Mouse (Mus musculus) limb, embryonic 13.5 days (tissue): ENCODE results near the gene E030018B13Rik. TPM values are rescaled to one million over a fixed set of nuclear protein-coding genes. Genes with fewer than 3 reads are reported as not detected.

Source experiments
- ATAC-seq: fragments of 200-750 bp; cut with Nextera tagmentation; 2 replicates; pipeline ENCODE4 v1.8.0; 2017; ENCODE audit warnings: low read depth, moderate number of reproducible peaks, moderate TSS enrichment; ENCODE audit not compliant: low FRiP score
- H3K27ac ChIP-seq: fragments of 300-500 bp; sonication (generic); 2 replicates; pipeline ENCODE4 v1.5.1; 2015; ENCODE audit warnings: inconsistent platforms, mild to moderate bottlenecking, moderate library complexity
- H3K27me3 ChIP-seq: fragments of 300-500 bp; sonication (generic); 2 replicates; pipeline ENCODE4 v1.6.1; 2015; ENCODE audit warnings: mild to moderate bottlenecking, inconsistent platforms
- H3K36me3 ChIP-seq: fragments of 300-500 bp; sonication (generic); 2 replicates; pipeline ENCODE4 v1.6.1; 2015; ENCODE audit warnings: inconsistent platforms, mild to moderate bottlenecking, moderate library complexity
- H3K4me1 ChIP-seq: fragments of 300-500 bp; sonication (generic); 2 replicates; pipeline ENCODE4 v1.6.1; 2015; ENCODE audit warnings: inconsistent platforms
- H3K4me2 ChIP-seq: fragments of 300-500 bp; sonication (generic); replicated peaks from 2 replicates; pipeline ENCODE4 v1.6.1; 2015; ENCODE audit warnings: inconsistent platforms, mild to moderate bottlenecking, moderate library complexity
- H3K4me3 ChIP-seq: fragments of 300-500 bp; sonication (generic); 2 replicates; pipeline ENCODE4 v1.5.1; 2015; ENCODE audit warnings: moderate library complexity, mild to moderate bottlenecking, inconsistent platforms
- H3K9ac ChIP-seq: fragments of 300-500 bp; sonication (generic); 2 replicates; pipeline ENCODE4 v1.6.1; 2015; ENCODE audit warnings: mild to moderate bottlenecking, inconsistent platforms
- H3K9me3 ChIP-seq: fragments of 300-500 bp; sonication (generic); 2 replicates; pipeline ENCODE4 v1.6.1; 2016; ENCODE audit warnings: inconsistent platforms
- WGBS: fragments of 180-500 bp; shearing (Covaris S2); methylation state at CpG from one replicate; pipeline ENCODE4 v1.1.7; 2015; 5-methylcytosine and 5-hydroxymethylcytosine counted together
- polyA plus RNA-seq: library from polyadenylated mRNA; unstranded; fragments of >200 nt; fragmentation: Nextera tagmentation; extraction: Ambion mirVana; gene quantifications from 2 replicates; pipeline ENCODE4 v1.2.1, GENCODE M21; 2015

The E030018B13Rik gene
- polyA plus RNA-seq, 1 experiment from 2014 or later = 0.14 TPM

DNA sequence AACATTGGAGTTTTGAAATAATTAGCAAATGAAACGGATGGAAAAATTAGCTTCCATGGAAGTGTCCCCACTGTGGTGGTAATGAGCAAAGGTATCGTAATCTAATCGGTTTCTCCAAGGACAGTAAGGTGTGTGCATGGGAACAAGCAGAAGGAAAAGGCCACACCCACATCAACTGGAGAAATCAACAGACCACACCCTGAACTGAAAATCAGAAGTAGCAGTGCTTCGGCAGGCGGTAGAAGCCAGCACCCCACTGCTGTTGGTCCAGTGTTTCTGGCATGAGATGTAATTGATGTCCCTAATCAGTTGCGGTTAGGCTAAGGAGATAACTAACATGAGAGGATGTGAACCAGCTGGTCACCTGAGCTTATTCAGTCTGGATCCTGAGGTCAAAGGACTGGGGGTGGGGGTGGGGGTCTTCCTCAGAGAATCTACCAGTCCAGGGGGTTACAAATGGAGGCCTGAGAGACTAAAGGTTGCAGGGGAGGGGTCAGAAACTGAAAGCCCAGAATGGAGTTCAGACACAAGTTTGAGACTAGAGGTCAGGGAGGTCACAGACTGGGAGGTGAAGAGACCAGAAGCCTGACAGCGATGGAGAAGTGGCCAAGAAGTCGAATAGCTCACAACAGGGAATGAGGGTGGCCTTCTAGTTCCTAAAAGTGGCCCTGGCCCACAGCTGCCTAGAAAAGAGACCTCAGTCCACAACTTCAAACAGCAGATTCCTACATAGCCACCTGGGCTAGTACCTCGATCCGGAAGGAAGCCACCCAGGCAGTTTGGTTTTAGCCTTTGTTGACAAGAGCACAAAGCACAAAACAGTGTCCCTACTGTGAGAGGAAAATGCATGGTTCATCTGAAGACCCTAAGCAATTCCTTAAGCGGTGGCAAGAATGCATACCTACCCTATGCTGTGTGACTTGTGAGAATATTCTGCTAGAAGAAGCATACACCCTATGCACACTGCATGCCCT lies 31.1 kb downstream of the E030018B13Rik start:
- no peaks in the 10 kb centered on the region for H3K9me3 ChIP-seq
- no peaks in the 10 kb centered on the region for H3K27me3 ChIP-seq
- no peaks in the 10 kb centered on the region for H3K36me3 ChIP-seq
- H3K4me3 ChIP-seq = no peak overlapping the region
- H3K27ac ChIP-seq = no peak overlapping the region
- H3K4me2 ChIP-seq = no peak overlapping the region
- no peak for ATAC-seq
- no peaks in the 10 kb centered on the region for H3K4me1 ChIP-seq
- WGBS = 59% methylated on average over 11 of the region's 11 CpGs
- no peak overlapping the region for H3K9ac ChIP-seq

GRCm38 (mm10) chr7:63949176-63949575 lies 32.5 kb downstream of the E030018B13Rik start:
- Histone ChIP-seq H3K27ac (no peak overlapping the region), H3K9me3 (no peaks in the 10 kb centered on the region), H3K36me3 (no peaks in the 10 kb centered on the region), H3K4me3 (no peak overlapping the region), H3K9ac (no peak overlapping the region), H3K4me2 (no peak overlapping the region), H3K27me3 (no peaks in the 10 kb centered on the region), H3K4me1 (no peaks in the 10 kb centered on the region)
- 47% methylated on average over 3 of the region's 3 CpGs for WGBS
- ATAC-seq = no peak

DNA sequence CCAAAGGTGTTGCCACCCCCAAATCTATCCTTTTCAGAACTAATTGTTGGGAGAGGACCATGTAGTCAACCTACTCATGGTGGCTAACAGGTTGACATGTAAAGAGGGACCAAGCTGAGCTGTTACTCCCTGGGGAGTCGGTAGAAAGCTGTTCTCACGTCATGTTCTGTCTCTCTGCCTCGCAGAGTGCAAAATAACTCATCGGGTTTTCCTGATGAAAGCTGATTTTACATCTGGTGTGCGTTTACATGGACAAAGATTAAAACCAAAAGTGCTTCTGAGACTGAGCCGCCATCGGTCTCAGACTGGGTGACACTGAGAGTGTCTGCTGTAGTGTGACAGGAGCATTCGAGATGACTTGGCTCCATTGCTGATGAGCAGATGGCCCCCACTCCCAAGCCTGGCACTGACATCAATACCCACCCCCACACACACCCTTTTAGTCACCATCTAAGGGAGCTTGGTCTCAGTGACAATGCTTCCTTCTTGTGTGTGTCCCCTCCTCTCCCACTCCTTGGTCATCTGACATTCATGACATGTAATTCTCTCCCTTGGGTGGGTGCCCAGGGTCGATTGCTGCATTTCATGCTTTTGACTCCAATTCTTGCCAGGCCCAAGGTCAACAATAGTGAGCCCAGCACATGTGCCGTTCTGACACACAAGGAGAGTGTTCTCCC lies 34.4 kb downstream of the E030018B13Rik start:
- H3K9ac ChIP-seq = no peak overlapping the region
- no peak for ATAC-seq
- no peaks in the 10 kb centered on the region for H3K9me3 ChIP-seq
- 59% methylated on average over 10 of the region's 10 CpGs for WGBS
- no peak overlapping the region for H3K4me3 ChIP-seq
- no peaks in the 10 kb centered on the region for H3K4me1 ChIP-seq
- no peak overlapping the region for H3K27ac ChIP-seq
- H3K36me3 ChIP-seq = no peaks in the 10 kb centered on the region
- no peaks in the 10 kb centered on the region for H3K27me3 ChIP-seq
- H3K4me2 ChIP-seq = no peak overlapping the region

DNA sequence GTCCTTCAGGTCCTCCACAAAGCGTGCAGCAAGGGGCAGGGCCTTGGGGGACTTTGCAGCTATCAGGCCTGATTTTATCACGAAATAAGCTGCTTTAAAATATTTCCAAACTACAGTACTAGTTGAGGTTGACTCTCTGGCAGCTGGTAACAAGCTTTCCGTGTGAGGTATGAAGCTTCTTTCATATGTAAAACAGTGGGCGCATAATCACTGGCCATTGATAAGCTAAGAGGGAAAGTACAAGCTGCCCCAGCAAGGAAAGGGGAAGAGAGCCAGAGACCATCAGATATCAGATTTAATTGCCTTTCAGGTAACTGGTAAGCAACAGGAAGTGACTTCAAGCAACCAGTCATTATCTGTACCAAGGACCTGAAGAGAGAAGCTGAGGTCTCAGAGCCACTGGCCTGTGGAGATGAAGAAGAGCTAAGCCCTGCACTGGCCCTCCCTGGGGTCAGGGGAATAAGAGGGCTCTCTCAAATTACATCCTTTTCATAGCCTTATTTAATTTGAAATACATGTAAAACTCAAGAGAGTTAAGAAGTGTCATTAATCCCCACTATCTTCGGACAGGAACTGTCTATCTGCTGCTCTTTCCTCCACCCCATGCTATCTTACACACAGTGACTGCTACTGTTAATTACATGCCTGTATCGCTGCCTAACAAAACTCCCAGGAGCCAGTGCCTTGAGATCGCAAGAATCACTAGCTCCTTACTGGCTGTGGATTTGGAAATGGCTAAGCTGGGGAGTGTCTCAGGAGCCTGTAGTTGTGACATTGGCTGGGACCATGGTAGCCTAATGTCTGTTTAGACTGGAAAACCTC lies 35.6 kb downstream of the E030018B13Rik start:
- no peaks in the 10 kb centered on the region for H3K27me3 ChIP-seq
- no peak overlapping the region for H3K4me3 ChIP-seq
- 70% methylated on average over 7 of the region's 7 CpGs for WGBS
- no peak overlapping the region for H3K27ac ChIP-seq
- H3K4me2 ChIP-seq = no peak overlapping the region
- no peaks in the 10 kb centered on the region for H3K9me3 ChIP-seq
- H3K36me3 ChIP-seq = no peaks in the 10 kb centered on the region
- ATAC-seq = no peak
- H3K4me1 ChIP-seq = no peaks in the 10 kb centered on the region
- no peak overlapping the region for H3K9ac ChIP-seq

DNA sequence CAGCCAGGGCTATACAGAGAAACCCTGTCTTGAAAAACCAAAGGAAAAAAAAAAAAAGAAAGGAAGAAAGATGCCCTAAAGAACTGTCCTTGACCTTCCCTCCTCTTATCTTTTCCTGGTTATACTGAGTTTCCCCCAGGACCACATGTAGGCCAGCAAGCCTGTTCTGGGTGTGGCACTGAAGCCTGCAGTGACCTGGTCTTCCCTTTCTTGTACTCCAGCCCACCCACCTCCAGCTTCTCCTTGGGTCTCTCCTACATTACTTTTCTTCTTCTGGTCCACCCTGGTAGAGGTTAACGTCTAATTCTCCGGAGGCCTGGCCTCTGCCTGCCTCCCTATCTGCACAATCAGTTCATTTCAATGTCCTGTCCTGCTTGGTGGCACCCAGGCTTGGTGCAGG lies 38.8 kb downstream of the E030018B13Rik start:
- WGBS = 90% methylated on average over 2 of the region's 2 CpGs
- no peaks in the 10 kb centered on the region for H3K36me3 ChIP-seq
- no peak overlapping the region for H3K9ac ChIP-seq
- H3K4me2 ChIP-seq = no peak overlapping the region
- H3K9me3 ChIP-seq = no peaks in the 10 kb centered on the region
- ATAC-seq = no peak
- H3K4me3 ChIP-seq = no peak overlapping the region
- H3K27me3 ChIP-seq = no peaks in the 10 kb centered on the region
- H3K4me1 ChIP-seq = no peaks in the 10 kb centered on the region
- H3K27ac ChIP-seq = no peak overlapping the region

DNA sequence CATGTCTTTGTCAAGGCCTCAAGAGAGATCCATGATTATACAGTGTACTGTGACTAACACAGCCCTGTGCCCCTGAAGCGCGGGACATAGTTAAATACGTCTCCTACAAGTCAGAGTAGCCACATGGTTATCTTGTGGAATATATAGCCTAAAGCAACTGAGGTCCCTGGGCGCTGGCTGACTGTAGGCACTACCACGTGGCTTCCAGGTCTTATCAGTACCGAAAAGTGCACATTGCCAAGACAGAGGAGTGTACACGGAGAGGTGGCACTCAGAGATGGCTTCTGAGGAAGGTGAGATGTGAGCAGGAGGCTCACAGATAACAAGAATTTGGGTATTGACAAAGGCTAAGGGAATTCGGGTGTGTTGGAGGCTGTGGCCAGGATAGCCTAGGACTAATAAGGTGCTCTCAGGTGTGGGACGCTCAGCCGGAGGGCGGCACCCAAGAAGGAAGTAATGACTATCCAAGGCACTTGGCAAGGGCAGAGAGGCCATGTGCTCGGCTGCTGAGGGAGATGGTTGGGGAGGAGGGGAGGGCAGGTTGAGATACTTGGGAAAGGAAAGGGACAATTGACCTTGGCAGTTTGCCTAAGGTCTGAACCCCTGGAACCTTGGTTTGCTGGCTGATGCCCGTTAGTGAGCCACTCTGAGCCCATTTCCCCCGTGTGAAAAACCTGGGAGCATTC lies 39.6 kb downstream of the E030018B13Rik start:
- Histone ChIP-seq H3K4me3 (no peak overlapping the region), H3K4me2 (no peak overlapping the region)
- 75% methylated on average over 14 of the region's 14 CpGs for WGBS

GRCm38 (mm10) chr7:63956981-63957713 lies 40.5 kb downstream of the E030018B13Rik start:
- no peak for ATAC-seq
- Histone ChIP-seq H3K36me3 (no peaks in the 10 kb centered on the region), H3K9me3 (no peaks in the 10 kb centered on the region), H3K27ac (no peak overlapping the region), H3K4me1 (no peaks in the 10 kb centered on the region), H3K9ac (no peak overlapping the region), H3K27me3 (no peaks in the 10 kb centered on the region), H3K4me3 (no peak overlapping the region), H3K4me2 (no peak overlapping the region)
- WGBS = 22% methylated on average over 16 of the region's 16 CpGs

More for the DNA sequence above, 39.6 kb downstream of the E030018B13Rik start:
- no peak for ATAC-seq
- Histone ChIP-seq H3K36me3 (no peaks in the 10 kb centered on the region), H3K9me3 (no peaks in the 10 kb centered on the region), H3K27ac (no peak overlapping the region), H3K4me1 (no peaks in the 10 kb centered on the region), H3K27me3 (no peaks in the 10 kb centered on the region), H3K9ac (no peak overlapping the region)

- Histone ChIP-seq H3K27ac (no peak overlapping the region), H3K4me3 (no peak overlapping the region), H3K27me3 (no peaks in the 10 kb centered on the region), H3K4me2 (no peak overlapping the region), H3K9ac (no peak overlapping the region), H3K9me3 (no peaks in the 10 kb centered on the region), H3K4me1 (no peaks in the 10 kb centered on the region), H3K36me3 (no peaks in the 10 kb centered on the region)
- 84% methylated on average over 12 of the region's 12 CpGs for WGBS
- ATAC-seq = no peak
Observed at GRCm38 (mm10) chr7:63957872-63958640, 41.4 kb downstream of the E030018B13Rik start.

- no peak for ATAC-seq
- no peaks in the 10 kb centered on the region for H3K27me3 ChIP-seq
- H3K4me3 ChIP-seq = no peak overlapping the region
- H3K4me2 ChIP-seq = no peak overlapping the region
- H3K27ac ChIP-seq = no peak overlapping the region
- no peaks in the 10 kb centered on the region for H3K36me3 ChIP-seq
- H3K9me3 ChIP-seq = no peaks in the 10 kb centered on the region
- 57% methylated on average over 5 of the region's 5 CpGs for WGBS
- no peak overlapping the region for H3K9ac ChIP-seq
- peaks cover 12% of the 10 kb centered on the region for H3K4me1 ChIP-seq
Observed at GRCm38 (mm10) chr7:63963632-63964031, 47.0 kb downstream of the E030018B13Rik start.

DNA sequence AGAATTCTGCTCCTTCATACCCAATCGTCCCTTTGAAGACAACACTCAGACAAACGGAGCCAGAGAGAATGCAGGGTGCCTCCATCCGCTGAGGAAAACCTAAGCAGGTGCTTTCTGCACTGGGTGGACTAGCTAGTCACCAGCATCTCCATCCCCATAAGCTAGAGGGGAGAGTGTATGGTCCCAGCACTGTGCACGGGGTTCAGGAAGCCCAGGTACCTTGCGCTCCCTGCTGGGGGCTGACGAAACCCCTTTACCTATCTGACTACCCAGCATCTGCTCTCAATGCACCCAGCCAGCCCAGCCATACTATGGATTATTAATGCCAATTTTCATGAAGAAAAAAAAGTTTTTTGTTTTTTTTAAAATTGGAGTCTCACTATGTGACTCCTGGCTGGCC lies 47.5 kb downstream of the E030018B13Rik start:
- peaks cover 12% of the 10 kb centered on the region for H3K4me1 ChIP-seq

More for the DNA sequence above, 47.5 kb downstream of the E030018B13Rik start:
- Histone ChIP-seq H3K4me2 (no peak overlapping the region), H3K36me3 (no peaks in the 10 kb centered on the region), H3K27me3 (no peaks in the 10 kb centered on the region), H3K9ac (no peak overlapping the region), H3K27ac (no peak overlapping the region), H3K9me3 (no peaks in the 10 kb centered on the region), H3K4me3 (no peak overlapping the region)
- WGBS = 77% methylated on average over 6 of the region's 6 CpGs
- no peak; the same call in 1 of the 2 replicates for ATAC-seq
